Mouse (Mus musculus) layer of hippocampus, postnatal 36 days (tissue): Measurements from ENCODE around the gene Ccdc146. TPM values are rescaled to one million over a fixed set of nuclear protein-coding genes. Genes with fewer than 3 reads are reported as not detected.
A peak's percentile ranks its signal among the peaks of the same experiment; 100 is the strongest.
"Not testable (repeated sequence)": the region's sequence is repeated elsewhere in the genome, so short reads cannot be mapped to it uniquely, and the experiment has no call there.

ENCODE experiments used
- DNase-seq, 2 experiments: peaks; one replicate each; pipeline ENCODE4 v3.0.0; 2022
- total RNA-seq, 2 experiments: library from RNA; stranded (reverse); gene quantifications; 2 replicates each; pipeline ENCODE4 v1.2.3; 2021

Gene Ccdc146
- total RNA-seq, 2 experiments from 2014 or later, result 0.15 to 0.51 TPM

DNA sequence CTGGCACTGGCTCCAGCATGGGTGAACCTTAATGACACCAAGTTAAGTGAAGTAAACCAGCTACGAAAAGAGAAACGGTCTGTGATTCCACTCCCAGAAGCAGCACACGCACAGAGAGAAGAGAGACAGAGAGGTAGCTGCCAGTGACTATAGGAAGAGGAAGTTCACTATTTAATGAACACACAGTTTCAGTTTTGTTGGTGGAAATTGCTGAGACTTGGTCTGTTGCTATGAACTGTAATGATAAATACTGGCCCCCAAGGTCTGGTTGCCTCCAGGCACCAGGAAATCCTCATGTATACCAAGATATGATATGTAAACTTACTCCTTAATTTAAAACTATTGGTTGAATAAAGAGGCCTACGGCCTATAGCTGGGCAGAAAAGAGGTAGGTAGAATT, 38.0 kb downstream of the Ccdc146 start:
- DNase-seq, result no peak

GRCm38 (mm10) chr5:21384976-21385375, 39.5 kb downstream of the Ccdc146 start:
- DNase-seq, result no peak

- no peak for DNase-seq
These were observed 40.1 kb downstream of the Ccdc146 start for GRCm38 (mm10) chr5:21384252-21384960.

GRCm38 (mm10) chr5:21383392-21384251, 40.9 kb downstream of the Ccdc146 start:
- DNase-seq, result peak; percentile 35 to 39

- DNase-seq, result no peak
These were observed 41.8 kb downstream of the Ccdc146 start for GRCm38 (mm10) chr5:21382678-21383077.

DNA sequence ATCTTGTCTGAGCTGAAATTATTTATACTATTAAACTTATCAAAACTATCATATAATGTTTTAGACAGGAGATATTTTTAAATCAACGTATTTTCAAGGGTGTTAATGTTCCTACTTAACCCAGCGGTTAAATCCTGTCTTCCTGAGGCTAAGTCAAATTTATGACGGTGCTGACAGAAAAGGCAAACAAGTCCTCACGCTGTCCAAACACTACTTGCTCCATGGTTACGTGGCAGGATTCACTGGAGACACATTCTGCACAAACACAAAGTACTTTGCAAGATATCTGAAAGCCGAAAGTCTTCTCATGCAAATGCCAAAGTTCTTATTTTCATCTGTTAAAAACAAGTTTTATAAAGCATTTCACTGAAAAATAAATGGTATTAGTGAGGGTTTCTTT, 42.5 kb downstream of the Ccdc146 start:
- DNase-seq, result no peak

GRCm38 (mm10) chr5:21378397-21378796, 46.1 kb downstream of the Ccdc146 start:
- no peak for DNase-seq

GRCm38 (mm10) chr5:21376935-21377334, 47.5 kb downstream of the Ccdc146 start:
- DNase-seq, result no peak

- DNase-seq, result no peak
These were observed 51.3 kb downstream of the Ccdc146 start for GRCm38 (mm10) chr5:21373180-21373518.

GRCm38 (mm10) chr5:21372493-21373179, 51.8 kb downstream of the Ccdc146 start, which contains the start of gene Fgl2:
Gene Fgl2, plus strand, starts transcription at chr5:21372642.
- peak; percentile 34 to 37 for DNase-seq

- no peak for DNase-seq
These were observed 52.6 kb downstream of the Ccdc146 start for GRCm38 (mm10) chr5:21371920-21372319.

GRCm38 (mm10) chr5:21370218-21370947, 54.1 kb downstream of the Ccdc146 start:
- no peak for DNase-seq

- no peak for DNase-seq
These were observed 57.0 kb downstream of the Ccdc146 start for GRCm38 (mm10) chr5:21367514-21367913.

GRCm38 (mm10) chr5:21366338-21367053, 58.0 kb downstream of the Ccdc146 start:
- DNase-seq, result no peak

DNA sequence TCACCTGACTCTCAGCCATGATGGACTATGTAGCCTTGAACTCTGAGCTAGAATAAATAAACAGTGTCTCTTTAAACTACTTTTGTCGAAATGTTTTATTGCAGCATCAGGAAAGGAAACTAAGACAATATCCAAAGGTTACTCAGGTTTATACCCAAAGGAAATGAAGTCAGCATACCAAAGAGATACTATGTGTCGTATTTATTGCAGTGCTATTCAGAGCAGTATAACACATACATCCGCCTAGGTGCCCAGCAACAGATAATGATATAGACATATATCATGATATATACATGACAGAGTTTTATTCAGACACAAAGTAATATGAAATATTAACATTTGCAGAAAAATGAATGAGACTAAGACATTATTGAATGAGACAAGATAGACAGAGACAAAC, 61.1 kb downstream of the Ccdc146 start:
- no peak for DNase-seq

DNA sequence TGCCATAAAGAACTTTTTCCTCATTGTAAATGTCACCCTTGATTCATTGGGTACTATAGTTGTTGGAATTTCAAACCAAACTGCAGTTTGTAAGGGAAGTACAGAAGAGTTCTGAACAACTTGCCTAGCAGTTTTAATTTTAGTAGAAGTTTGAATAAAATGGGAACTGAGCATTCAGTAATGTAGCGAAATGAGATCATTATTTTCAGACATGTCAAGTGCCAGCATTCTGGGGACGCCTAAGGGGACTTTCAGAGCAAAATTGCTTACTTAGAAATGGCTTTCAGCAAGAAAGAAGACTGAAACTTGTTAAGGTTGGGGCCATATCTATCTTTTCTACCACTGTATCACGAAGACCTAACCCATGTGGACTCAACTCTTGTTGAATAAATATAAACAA, 65.8 kb downstream of the Ccdc146 start:
- no peak for DNase-seq

GRCm38 (mm10) chr5:21351678-21352077, 72.8 kb downstream of the Ccdc146 start:
- DNase-seq, result no peak

GRCm38 (mm10) chr5:21348366-21348765, 76.1 kb downstream of the Ccdc146 start:
- DNase-seq, result no peak

GRCm38 (mm10) chr5:21342265-21342664, 82.2 kb downstream of the Ccdc146 start:
- DNase-seq, result not testable (repeated sequence)

GRCm38 (mm10) chr5:21332119-21332518, 92.4 kb downstream of the Ccdc146 start:
- no peak for DNase-seq

- no peak for DNase-seq
These were observed 92.8 kb downstream of the Ccdc146 start for GRCm38 (mm10) chr5:21331656-21332055.
